Mouse (Mus musculus) left cerebral cortex, postnatal 36 days (tissue): ENCODE results near the gene Pfkp. TPM values are rescaled to one million over a fixed set of nuclear protein-coding genes. Genes with fewer than 3 reads are reported as not detected.

ENCODE experiments used
- DNase-seq, 2 experiments: peaks; one replicate each; pipeline ENCODE4 v3.0.0; 2021 to 2022; ENCODE audit warnings: low spot score in 2 of 2, mixed read lengths in 1 of 2
- intact Hi-C: fragments of 180-260 bp; cut with DNase I; formaldehyde crosslinking; loops from one replicate; pipeline ENCODE4 v1.15.1; 2025
- total RNA-seq, 2 experiments: library from RNA; stranded (reverse); gene quantifications; 2 replicates each; pipeline ENCODE4 v1.2.3; 2021

The Pfkp gene
- total RNA-seq, 2 experiments from 2014 or later: 266 to 272 TPM

DNA sequence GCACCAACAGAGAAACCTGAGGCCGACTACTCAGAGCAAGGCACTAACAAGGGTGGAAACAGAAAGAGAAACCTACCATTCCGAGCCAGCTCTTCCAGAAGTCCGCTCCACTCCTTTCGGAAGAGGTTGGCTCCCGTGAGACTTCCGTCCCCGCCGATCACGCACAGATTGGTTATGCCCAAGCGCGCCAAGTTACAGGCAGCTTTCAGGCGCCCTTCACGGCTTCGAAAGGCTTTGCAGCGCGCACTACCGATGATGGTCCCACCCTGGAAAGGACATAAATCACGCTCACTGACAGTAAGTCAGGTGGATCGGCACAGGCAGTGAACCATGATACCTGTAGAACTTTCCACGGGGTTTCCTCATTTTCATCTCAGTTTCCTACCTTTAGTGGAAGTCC is 26.7 kb downstream of the Pfkp start:
- DNase-seq: no peak

DNA sequence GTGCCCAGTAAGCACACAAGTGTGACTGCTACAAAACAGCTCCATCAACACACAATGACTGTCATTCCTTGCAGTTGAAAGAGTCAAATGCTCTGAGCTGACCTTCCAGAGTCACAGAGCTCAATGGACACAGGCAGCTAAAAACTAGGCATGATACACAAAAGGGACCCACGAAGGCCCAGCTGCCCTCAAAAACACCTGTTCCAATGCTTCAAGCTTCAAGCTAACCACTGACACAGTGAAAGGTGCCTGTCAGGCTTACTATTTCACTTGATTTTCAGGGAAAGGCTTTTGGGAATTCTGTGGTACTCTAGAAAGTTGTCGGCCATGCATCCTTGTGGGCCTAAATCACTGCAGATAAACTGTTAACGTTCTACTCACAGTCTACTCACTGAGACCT is 28.3 kb downstream of the Pfkp start:
- DNase-seq: no peak
- intact Hi-C loops: no loop called here

More for the DNA sequence above, 26.7 kb downstream of the Pfkp start:
- intact Hi-C loops: no loop called here

DNA sequence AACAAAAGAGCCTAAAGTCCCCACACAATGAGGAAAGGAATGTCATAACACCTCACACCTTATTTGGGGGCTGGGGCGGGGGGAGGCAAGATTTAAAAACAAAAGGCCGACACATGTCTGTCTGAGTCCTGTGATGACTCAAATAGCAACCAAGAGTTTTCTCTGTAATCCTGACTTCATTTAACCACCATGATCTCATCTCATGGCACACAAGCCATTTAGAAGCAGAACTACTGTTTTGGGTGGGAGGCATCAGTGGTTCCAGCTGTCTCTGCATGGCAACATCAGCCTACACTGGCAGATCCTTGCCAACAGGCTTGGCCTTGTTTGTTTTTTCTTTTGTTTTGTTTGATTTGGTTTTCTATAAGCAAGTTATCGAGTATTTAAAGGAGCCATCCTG is 29.9 kb downstream of the Pfkp start:
- intact Hi-C loops: no loop called here
- DNase-seq: no peak

DNA sequence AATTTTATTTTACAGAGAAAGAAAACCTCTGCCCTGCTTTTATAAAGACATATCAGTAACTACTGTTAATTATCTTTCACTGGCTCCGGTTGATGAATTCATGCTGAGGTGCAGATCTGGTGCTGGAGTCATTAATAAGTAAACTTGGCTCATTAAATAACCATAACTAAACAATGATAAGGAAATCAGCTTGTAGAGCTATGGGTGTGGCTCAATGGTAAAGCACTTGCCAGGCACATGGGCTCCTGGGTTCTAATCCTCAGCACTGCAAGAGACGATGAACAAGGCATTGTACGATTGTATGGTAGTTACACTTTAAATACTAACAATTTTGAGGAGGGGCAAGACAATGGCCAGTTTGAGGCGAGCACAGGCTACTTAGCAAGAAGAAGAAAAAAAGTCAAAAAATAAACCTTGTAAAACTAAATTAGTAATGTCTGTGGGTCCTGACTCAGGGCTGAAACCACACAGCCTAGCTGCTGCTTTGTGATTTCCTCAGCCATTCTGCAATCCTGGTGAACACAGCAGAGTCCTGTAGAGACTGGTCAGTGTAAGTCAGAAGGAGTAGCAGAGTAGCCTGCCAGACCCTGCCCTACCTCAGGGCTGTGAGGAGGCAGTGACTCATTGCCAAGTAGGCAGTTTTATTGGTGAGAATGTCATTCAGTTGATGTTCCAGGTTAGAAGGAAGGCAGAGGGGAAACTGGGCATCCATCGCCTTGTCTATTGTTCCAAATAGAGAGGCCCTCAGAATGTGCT is 34.7 kb downstream of the Pfkp start:
- no peak for DNase-seq
- intact Hi-C loops: no loop called here

DNA sequence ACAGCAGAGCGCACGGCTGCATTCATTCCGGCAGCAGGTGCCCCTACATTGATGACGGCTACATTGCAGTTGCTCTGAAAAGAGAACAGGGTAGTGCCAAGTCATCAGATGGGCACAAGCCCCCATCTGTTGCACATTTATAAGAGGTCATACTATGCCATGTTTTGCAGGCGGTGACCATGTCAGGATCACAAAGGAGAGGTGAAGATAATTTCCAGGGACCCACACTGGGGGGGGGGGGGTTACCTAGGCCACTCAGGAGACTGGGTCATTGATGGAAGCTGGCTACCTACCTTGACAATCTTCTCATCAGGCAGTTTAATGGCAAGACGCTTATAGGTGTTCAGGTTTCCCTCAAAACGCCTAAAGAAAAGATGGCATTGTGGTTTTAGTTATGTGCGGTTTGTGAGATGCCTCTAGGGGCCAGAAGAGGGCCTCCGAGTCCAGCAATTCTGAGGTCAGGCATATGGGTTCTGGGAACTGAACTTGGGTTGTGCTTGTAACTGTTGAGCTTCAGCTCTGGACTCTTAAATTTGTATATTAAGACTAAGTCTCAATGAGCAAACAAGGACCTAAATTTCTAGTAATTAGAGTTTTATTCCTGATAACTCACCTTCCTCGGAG is 45.7 kb downstream of the Pfkp start:
- intact Hi-C loops: no loop called here
- no peak for DNase-seq

DNA sequence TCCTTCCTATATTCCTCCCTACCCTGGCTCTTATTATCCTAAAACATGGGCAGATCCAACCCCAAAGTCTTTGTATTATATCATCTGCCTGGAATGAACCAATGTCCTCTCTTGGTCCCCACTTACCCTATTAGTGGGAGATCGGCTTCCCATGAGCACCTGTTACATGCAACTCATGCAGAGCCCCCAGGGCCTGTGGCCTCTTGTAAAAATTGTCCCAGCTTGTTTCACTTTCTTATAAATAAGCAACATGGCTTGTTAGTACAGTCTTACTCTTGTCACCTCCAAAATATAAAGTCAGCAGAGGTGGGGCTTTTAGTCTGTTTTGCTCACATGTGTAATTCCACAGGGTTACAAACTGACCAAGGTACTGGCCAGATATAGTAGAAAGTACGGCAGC is 46.9 kb downstream of the Pfkp start:
- DNase-seq: no peak

DNA sequence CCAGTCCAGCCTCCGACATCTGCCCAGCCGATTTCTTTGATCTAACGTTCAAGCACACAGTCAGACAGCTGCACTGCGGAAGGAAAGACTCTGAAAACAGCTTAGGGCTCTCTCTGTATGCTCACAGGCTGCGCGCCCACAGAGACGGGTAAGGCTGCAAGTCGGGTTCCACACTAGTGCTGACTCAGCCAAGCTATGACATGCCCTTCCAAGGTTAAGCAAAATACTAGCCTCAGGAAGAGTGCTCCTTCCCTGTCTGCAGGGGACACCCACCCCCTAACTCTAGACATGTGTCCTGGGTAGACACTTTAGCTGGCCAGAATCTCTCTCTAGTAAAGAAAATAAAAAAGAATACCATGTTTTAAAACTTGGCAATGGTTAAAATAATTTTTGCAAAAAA is 48.0 kb downstream of the Pfkp start:
- intact Hi-C loops: no loop called here

More for the DNA sequence above, 46.9 kb downstream of the Pfkp start:
- intact Hi-C loops: no loop called here

DNA sequence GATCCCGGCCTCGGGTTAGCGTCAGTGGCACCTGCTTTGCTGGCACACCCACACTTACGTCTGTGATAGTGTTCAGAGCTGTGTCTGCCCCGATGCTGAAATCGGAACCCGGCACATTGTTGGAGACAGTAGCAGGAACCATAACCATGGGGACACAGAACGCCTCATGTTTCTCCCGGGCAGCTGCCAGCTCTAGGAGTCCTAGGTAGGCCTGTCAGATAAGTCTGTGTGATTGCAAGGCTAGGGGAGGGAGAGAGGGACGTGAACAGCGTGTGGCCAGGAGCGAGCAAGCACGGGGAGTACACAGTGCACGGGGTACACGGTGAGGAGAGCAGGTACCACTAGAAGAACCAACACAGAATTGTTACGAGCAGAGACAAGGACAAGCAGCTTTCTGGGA is 50.8 kb downstream of the Pfkp start:
- no peak for DNase-seq
- intact Hi-C loops: no loop called here

More for the DNA sequence above, 48.0 kb downstream of the Pfkp start:
- DNase-seq: no peak

DNA sequence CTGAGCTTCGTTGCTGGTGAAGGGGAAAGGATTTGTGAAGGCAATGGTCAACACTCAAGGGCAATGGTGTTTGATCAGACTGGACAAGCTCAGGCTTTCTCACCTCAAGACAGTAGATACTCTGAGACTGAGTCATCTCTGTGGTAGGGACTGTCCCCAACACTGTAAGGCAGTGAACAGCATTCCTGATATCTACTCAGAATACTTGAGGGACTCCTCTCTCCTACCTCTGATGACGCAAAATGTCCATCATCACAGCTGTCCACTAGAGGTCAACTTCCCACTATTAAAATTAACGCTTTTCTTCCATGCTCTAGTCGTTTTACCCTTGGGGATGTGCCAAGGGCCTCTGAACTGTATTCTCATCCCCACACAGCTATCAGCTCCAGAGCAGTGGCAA is 53.2 kb downstream of the Pfkp start:
- intact Hi-C loops: no loop called here
- no peak for DNase-seq

DNA sequence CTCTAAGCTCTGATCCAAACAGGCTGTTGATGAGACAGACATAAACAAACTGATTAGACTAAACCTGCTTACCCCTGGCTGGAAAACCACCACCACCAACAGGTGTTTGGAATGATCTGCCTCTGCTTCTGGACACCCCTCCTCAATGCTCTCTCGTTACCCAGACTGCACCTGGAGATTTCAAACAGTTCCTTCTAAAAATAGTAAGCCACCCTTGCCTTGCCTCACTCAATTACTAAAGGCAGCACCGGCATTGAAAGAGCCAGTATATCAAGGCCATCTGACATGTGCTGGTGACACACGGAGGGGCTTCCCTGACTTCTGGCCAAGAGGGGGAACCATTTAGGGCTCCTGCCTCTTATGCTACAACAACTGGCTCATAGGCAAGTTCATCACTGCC is 57.7 kb downstream of the Pfkp start:
- intact Hi-C loops: no loop called here
- no peak for DNase-seq

DNA sequence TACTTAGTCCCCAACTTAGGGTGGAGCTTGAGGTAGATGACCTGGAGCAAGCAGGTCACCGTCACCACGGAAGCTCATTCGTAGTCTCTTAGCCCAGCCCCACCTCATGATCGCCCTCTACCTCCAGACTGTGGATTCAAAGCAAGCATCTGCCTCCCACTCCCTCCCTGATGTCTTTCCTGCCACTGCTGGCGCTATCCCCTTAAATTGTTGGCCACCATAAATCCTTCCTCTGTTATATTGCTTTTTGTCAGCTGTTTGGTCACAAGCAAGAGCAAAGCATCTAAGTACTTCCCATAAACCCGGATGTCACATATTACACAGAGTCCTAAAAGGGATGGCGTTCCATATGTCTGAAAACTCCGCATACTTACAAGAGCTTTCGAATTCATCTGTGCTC is 62.6 kb downstream of the Pfkp start:
- DNase-seq: no peak
- intact Hi-C loops: no loop called here

DNA sequence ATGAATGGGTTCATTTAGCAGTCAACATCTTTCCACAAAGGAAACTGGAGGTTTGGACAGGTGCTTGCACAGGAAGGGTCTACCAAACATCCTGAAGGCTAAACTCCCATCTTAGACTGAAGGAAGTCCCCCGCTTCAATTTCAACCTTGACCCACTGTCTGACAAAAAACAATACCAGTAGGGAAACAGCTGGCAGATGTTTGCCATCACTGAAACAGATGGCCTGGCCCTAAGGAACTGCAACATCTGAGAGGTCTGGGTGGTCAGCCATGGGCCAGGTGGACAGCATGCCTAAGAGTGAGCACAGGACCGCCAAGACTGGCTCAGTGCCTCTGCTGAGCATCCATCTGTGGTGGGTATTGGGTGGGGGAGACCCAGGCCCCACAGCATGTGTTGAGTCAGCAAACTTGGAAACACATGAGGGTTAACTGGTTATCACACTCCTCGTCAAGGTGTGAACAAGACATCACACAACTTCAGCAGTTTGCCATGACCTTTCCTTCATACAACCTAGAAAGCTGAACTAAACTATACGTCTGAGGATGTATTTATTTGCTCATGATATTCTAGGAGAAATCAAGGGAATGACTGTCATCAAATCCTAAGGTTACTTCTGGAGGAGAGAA is 65.0 kb downstream of the Pfkp start:
- intact Hi-C loops: no loop called here
- DNase-seq: no peak

DNA sequence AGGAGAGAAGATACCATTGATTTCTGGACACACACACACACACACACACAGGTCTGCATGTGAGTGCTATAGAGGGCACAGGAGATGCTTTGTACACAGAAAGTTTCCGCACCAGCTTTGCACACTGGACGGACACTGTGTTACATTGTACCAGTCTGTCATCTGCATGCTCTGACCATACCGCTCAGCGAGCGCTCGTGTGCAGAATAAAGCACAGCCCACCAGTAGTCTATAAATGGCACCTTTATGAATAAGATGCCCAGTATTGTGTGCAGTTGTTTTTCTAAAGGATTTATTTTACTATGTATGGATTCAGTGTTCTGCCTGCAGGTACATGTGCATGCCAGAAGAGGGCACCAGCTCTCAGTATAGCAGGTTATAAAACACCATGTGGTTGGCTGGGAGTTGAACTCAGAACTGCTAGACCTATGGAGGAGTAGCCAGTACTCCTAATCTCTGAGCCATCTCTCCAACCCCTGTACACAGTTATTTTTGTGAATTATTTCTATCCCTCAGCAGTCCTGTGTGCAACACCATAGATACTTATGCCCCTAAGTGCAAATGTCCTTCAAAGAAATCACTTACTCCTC is 72.6 kb downstream of the Pfkp start:
- intact Hi-C loops: no loop called here
- no peak for DNase-seq

DNA sequence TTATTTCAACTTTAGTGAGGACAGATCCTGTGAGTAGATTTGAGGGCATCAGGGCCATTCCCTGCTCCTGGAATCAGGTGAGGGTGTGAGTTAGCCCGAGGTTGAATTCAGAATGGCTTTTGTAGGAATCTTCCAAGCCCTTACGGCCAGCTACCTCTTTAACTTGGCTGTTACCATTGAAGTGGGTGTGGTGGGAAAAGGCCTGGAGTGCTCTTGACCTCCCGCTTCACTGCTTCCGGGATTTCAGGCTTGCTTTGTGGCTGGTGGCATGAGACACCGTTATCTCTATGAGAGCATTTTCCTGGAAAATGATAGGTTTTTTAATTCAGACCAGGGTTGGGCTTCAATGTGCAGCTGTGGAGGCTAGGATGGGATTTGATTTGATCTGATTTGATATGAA is 83.0 kb downstream of the Pfkp start:
- intact Hi-C loops: no loop called here
- no peak for DNase-seq

DNA sequence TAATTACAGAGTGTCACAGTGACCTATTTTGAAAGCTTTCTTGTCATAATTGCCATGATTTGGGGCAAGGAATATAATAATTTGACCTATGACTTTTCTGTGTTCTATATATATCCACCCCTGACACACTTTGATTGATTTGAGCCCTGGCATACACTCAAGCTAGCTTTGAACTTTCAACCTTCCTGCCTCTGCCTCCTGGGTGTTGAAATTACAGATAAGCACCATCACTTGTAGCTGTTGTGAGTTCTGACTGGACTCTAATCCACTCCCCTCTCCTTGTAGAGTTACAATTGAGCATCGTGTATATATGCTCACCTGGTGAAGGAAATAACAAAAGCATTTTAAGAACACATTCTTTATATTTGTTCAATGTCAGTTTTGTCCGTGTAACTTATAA is 86.2 kb downstream of the Pfkp start:
- intact Hi-C loops: no loop called here
- no peak for DNase-seq

DNA sequence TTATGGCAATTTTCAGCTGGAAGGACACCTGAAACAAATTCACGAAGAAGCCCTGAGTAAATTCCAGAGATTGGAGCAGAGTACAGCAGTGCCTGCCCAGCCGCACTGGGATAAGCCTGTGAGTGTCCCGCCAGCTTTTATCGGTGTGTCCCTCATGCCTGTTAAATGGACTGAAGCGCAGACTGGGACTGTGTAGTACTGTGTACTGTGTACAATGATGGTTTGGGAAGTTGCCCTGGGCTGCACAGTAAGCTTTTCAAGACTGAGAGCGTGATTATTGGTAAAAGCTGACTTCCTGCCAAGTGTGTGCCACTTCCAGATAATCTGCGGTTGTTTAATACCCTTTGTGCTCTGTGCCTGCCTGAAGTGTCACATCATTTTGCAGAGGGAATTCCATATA is 90.8 kb downstream of the Pfkp start:
- no peak for DNase-seq
- intact Hi-C loops: no loop called here

DNA sequence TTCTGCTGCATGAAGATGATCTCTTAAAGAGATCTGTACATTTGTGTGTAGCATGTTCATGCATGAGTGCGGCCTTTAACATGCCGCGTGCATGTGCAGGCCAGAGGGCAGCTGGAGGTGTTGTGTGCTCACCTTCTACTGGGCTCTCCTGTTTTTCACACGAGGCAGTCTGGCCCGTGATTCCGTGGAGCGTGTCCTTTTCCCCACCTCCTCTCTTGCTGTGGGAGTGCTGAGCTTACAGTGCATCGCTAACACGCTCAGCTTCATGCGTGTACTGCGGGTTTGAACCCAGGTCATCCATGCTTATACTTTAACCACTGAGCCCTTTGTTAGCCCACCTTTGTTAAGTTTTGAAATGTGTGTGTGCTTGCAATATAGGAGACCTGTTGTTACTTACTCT is 92.9 kb downstream of the Pfkp start:
- intact Hi-C loops: no loop called here
- DNase-seq: no peak

DNA sequence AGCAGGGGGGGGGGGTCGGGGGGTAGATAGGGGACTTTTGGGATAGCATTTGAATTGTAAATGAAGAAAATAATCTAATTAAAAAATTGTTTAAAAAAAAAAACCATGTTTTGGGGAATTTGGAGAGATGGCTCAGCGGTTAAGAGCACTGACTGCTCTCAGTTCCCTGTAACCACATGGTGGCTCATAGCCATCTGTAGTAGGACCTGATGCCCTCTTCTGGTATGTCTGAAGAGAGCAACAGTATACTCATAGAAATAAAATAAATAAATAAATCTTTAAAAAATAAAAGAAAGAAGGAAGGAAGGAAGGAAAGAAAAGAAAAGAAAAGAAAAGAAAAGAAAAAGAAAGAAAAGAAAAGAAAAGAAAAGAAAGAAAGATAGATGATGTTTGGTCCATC is 94.9 kb downstream of the Pfkp start:
- no peak for DNase-seq
- intact Hi-C loops: no loop called here

DNA sequence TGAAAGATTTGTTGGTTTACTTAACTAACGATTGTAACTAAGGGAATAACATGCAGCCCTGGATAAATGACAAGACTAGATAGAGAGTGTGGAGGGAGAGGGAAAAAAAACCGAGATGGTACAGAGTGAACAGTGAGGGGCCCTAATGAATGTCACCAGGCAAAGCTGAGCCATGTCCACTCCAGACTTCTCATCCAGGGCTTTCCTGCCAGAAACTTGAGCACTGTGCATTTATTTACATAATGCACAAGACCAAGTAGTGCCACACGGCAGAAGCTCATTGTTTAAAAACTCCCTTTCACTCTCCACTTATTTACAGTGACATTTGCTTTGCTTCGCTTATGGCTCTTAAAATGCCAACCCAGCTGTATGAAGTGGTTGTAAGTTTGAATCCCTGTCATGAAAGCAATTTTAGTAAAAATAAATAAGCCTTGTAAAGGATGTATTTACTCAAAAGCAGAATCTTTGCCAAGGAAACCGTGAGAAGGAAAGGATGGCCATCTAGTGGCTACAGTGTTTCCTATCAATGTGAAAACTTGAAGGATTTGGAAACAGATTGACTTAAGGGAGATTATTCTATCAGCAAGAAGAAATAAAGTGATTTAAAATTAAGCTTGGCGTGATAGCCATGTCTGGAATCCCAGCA is 113.2 kb downstream of the Pfkp start:
- intact Hi-C loops: loop anchor here (5.0 to 10.0 kb wide), 2 partner anchors 671 to 1873 kb away; partner anchors contain the start of gene Klf6
- no peak for DNase-seq

DNA sequence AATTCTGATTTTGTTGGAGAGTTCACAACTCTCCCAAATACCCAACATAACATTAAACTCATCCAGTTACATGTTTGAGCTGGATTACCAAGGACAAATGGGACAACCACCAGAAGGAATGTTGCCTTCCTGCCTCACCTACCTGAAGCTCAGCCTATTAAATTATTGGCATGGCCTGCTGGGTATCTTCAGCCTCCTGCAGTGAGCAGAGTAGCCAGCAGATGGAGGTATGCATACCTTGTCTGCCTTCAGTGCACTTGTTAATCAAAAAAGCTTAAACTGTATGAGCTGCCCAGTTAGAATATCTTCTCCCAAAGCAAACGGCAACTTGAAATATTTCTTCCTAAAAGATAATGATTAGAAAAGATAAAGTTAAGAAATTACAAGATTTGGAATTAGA is 115.9 kb downstream of the Pfkp start:
- intact Hi-C loops: loop anchor here (10.0 kb wide), 1 partner anchor 668 kb away; the partner anchor contains the start of gene Klf6
- DNase-seq: no peak
